Mouse (Mus musculus) erythroid progenitor cell, adult 5-6 weeks (primary cell): ENCODE data around the gene Phf23. TPM values are rescaled to one million over a fixed set of nuclear protein-coding genes. Genes with fewer than 3 reads are reported as not detected.
A peak's percentile ranks its signal among the peaks of the same experiment; 100 is the strongest.

Source experiments
- ATAC-seq: replicated peaks from 2 replicates; pipeline ENCODE4 v1.8.0; 2016; ENCODE audit warnings: moderate number of reproducible peaks, mild to moderate bottlenecking, moderate TSS enrichment, inconsistent platforms; ENCODE audit not compliant: poor library complexity, low FRiP score, severe bottlenecking
- total RNA-seq, 2 experiments: library from RNA; stranded (forward) in 1 of 2; stranded (reverse) in 1 of 2; fragments of 150-400 nt in 1 of 2; fragments of 186-747, 209-891 nt in 1 of 2; gene quantifications; 2 replicates each; pipeline versions ENCODE4 v1.2.3 to v1.2.4; 2015 to 2017; ENCODE audit warnings: low replicate concordance in 2 of 2

Gene Phf23
- total RNA-seq, 2 experiments from 2014 or later, result 21.4 to 22.2 TPM

DNA sequence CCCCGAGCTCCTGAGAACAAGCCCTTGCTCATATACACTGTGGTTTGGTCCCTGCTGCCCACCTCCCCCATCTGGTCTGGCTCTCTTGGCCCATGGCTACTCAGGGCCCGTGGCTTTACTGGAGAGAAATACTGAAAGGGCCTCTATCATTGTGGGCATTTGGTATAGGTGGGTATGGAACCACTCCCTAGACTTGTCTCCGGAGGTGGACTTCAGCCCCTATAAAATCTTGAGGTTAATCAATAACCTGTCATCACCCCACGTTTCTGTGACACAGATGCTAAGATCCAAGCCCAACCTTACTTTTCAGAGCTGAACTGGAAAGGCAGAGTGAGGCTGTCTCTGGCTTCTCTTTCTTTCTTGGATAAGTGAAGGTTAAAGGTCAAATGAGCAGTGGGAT is 26.8 kb upstream of the Phf23 start:
- no peak for ATAC-seq

DNA sequence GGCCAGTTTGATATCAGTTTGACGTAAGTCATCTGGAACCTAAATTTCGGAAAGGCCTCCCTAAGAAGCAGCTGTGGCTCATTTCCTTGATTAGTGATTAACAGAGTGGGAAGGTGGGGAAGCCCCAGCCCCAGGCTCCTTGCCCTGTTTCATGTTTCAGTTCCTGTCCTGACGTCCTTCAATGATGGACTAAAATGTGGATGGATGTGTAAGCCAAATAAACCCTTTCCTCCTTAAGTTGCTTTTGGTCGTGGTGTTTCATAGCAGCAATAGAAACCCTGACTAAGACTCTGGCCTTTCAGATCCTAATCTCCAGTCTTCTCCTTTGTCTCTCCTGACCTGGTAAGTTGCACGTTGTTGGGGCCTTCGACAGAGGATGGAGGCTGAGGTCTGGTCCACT is 25.4 kb upstream of the Phf23 start:
- no peak for ATAC-seq

DNA sequence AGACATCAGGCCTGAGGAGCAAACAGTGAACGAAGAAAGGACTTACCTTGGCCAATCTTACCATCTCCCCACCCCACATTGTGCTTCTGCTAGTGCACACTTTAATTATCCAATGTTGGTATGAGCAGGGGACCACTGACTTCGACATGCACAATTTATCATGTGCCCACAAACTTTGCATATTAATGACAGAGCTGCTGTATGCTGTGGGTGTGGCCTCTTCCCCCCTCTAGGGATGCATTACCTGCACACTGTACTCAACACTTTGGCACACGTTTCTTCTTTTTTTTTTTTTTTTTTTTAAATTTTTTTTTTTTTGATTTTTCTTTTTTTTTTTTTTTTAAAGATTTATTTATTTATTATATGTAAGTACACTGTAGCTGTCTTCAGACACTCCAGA is 24.8 kb upstream of the Phf23 start:
- ATAC-seq, result no peak

DNA sequence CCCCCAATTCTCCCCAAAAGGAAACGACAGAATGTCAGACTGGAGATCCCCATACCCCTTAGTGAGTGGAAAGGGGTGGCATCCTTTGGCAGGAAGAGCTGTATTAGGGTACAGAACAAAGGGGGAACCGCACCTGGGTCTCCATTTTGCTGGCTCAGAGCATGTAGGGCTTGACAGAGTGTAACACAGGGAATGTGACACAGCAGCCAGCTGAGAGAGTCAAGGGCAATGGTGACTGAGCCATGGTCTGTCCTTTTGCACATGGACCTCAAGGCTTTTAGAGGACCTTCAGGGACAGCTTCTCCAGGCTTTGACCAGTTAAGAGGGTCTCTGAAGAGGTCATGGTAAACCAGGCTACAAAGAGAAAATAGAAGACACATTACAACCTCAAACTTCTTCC is 20.7 kb upstream of the Phf23 start:
- ATAC-seq, result no peak

DNA sequence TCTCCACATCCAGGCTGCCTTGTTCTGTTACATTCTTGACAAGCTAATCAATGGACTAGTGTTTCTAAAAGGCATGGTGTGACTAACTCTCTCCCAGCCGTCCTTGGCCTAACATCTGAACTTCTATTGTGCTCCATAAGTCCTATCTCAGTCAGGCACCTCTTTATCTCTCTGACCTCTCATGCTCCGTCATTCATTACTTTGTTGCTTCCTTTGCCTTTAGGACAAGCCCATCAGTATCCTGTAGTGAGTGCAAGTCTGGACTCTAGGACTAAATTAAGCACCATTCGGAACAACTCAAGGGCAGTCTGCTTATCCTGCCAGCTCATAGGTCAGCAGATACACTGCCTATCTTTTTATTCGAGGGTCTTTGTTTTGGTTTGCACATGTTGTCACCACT is 19.3 kb upstream of the Phf23 start:
- ATAC-seq, result no peak

DNA sequence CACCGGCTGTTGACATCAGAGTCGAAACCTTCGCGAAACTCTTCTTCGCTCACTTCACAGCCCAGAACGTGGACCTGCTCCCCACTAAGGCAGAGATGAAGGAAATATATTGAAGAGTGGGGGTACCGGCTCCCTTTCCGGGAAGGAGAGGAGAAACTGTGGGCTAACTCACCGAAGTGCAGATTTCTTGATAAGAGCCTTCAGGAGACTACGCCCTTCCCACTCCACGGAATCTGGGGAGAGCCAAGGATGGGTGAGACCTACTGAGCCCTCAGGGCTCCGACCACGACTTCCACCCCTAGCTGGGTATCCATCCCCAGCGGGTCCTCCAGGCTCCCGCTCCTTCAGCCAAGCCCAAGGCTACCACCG is 15.8 kb upstream of the Phf23 start:
- peak; percentile 70 for ATAC-seq

DNA sequence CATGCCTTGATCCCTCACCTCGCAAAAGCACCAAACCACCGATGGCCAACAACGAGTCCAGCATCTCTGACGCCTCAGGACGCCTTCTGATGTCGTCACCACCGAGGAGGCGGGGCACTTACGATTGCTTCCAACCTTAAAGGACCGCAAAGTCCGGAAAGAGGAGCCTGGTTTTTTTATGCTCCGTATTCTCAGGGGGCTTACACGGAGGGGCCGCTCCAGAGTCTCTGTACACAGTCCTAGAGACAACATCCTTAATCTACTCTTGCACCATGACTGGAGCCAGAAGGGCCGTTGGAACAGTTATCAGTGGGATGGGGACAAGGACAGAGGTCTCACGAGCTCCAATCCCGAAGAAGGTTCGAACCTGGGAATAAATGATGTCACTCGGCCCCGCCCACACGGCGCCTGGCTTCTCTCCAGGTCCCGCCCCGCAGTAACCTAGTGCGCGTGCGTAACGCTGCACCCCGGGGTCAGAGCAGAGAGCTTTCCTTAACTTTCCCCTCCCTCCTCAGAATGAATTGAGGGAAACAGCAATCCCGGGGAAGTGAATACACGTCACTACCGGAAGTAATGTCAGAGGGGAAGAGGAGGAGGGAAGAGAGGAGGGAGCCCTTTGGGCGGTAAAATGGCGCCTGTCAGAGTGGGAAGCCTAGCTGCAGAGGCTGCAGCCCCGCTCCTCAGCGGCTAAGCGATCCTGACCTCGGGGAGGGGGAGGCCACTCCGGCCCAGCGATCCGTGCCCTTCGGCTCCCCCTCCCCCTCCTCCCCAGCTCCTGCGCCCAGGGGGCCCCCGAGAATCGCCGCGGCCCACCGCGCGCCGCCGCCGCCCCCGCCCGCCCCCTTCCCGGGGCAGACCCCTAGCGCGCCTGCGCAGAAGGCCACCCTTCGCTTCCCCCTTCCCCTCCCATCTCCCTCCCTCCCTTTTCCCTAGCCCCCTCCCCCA is 15.1 kb upstream of the Phf23 start:
- peak; percentile 86 for ATAC-seq

DNA sequence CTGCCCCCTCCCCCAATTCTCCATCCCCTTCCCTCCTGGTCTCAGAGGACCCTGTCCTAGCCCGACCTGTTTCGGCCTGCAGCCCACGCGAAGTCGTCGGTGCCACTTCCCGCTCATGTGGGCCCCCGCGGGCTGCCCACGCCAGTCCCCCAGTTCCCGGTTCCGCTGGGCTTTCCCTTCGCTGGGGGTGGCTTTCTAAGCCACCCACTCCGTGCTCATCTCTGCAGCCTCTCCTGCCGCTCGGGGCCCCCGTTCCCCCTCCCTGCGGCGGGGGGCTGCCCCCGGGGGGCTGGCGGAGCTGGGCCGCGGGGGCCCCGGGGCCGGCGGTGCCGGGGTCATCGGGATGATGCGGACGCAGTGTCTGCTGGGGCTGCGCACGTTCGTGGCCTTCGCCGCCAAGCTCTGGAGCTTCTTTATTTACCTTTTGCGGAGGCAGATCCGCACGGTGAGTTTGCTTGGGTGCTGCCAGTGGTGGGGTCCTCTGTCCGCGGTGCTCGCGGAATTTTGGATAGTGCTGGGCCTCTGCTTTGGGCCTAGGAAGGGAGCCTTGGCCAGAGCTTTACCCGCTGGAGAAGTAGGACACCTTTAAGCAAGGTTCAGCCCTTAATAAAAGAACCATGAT is 14.3 kb upstream of the Phf23 start, which contains the start of gene Ctdnep1:
Gene Ctdnep1, plus strand, starts transcription at position 16 of the 622 bp plus-strand sequence.
- no peak for ATAC-seq

DNA sequence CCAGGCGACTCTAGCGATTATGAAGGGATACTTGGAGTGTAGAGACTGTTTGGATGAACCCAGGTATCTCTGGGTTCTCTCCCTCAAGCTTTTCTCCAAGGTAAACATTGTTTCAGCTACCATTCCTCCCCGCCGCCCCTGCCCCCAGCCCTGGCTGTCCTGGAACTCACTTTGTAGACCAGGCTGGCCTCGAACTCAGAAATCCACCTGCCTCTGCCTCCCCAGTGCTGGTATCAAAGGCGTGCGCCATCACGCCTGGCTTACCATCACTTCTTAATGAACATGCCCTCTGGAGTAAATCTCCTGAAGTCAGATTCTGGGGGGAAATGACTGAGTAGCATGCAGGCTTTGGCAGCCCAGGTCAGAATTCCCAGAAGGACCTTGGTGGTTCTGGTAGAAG is 13.4 kb upstream of the Phf23 start, which contains the start of gene Elp5:
Gene Elp5, minus strand, starts transcription at position 293 of the 400 bp plus-strand sequence.
- no peak for ATAC-seq

DNA sequence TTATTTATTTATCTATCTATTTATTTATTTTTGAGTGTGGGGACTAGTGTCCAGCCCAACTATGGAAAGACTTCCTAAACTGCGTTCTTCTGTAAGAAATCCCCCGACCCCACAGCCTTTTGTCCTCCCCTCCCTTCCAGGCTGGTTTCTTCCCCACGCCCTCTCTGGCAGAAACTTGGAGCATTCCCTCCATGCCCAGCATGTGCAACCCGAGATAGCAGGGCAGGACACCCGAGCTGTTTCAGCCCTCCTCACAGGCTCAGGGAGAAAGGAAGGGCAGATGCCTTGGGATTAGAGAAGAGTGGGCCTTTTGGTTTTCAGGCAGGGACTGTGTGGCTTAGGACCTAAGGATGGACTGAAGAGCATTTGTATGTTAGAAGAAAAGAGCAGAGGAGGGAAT is 12.7 kb upstream of the Phf23 start:
- 0 out of 2 replicates have a peak, but pooled peaks have one; percentile 9 for ATAC-seq

DNA sequence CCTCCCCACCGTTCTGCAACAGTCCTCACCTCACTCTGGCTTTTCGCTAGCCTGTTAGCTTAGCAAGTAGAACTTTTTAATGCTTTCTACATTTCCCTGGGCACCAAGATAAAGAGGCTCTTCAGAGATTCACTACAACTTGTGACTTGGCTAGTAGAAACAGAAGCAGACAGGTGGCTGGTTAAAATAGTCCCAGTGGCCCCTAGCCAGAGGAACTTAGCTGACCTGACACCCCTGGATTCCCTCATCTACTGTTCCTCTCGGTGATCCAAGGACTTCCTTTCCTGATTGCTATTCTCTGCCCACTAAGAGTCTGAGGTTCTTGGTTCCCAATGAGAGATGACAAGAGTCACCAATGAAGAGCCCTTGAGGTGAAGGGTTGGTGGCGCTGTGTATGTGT is 12.2 kb upstream of the Phf23 start:
- no peak for ATAC-seq

DNA sequence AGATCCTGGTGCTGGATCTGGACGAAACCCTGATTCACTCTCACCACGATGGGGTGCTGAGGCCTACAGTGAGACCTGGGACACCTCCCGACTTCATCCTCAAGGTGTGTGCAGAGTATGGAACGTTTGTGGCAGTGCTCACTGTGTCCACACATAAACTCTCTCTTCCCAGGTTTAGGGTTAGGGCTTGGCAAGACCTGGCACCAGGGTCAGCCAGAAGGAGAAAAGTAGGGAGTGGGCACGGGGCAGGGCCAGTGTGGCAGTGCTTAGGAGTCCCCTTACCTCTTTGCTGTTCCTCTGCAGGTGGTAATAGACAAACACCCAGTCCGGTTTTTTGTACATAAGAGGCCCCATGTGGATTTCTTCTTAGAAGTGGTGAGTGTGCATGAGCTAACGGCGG is 11.1 kb upstream of the Phf23 start:
- no peak for ATAC-seq

DNA sequence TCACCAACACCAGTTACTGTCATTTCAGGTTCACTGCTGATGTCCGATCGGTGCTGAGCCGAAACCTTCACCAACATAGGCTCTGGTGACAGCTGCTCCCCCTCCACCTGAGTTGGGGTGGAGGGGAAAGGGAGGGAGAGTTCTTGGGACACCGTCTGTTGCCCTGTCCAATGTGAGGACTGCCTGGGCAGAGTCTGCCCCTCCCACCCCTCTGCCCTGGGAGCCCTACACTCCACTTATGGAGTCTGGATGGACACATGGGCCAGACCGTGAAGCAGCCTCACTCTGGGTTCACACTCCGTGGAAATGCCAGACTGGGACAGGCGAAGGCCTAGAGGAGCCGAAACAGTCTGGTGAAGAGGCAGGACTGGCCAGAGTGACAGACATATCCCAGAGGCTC is 5.6 kb upstream of the Phf23 start:
- ATAC-seq, result no peak

DNA sequence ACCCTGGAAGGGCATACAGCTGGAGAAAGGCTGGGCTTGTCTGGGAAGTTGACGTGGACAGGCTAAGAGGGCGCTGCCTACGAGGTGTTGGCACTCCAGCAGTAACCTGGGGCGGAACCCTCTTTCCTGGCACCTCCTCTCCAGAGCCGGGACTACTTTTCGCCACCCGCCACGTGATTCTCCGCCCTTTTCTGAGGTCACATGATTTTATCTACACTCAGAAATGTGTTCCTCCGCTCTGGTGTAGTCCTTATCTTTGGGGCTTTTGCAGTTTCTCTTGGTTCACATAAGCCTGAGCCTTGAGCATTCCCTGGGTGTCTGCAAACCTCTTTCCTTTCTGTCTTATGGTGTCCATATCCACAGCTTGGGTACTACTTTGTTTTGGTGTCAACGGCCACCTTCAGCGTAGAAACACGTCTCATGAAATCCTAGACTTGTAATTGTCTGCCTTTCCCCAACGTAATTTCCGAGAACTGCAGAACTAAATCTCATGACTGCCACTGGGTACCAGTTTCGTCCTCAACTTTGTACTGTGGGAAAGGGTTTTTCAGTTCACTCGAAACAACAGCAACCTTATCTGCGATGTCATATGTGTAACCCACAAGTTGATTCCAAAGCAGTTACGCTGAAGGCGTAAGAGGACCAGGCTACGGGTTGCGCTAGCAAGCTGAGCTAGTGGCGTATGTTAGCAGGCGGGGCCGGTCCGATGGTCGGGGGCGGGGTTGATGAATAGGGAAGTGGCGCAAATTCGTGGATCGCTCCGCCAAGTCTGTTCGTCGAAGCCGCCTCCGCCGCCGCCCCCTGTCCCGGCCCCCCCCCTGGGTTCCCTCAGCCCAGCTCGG is 4.5 kb upstream of the Phf23 start, which contains the start of gene Gabarap:
Gene Gabarap, plus strand, starts transcription at position 294 of the 842 bp plus-strand sequence.
- peak; percentile 75 for ATAC-seq

DNA sequence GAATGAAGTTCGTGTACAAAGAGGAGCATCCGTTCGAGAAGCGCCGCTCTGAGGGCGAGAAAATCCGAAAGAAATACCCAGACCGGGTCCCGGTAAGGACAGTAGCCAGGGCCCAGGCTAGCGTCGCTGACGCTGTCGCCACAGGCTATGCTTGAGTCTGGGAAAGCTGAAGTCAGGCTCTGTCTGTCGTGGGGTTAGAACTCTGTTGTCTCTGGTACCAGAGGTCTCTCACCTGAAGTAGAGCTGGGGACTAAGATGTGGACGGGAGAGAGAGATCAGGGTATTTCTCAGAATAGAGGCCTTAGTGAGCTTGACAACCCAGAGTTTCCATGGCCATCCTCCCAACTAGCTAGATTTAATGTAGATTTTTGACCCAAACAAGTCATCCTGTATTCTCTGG is 3.9 kb upstream of the Phf23 start:
- ATAC-seq, result no peak

DNA sequence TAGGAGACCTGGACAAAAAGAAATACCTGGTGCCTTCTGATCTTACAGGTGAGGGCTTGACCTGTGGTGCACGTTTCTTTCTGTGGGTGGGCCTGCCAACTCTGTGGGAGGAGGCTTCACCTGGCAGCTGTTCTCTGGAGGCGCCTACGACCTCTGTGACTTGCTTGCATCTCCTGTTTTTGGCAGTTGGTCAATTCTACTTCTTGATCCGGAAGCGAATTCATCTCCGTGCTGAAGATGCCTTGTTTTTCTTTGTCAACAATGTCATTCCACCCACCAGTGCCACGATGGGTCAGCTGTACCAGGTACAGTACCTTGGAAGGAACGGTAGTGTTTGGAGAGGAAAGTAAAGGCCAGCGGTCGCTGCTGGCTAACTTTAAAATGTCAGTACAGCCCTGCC is 3.2 kb upstream of the Phf23 start:
- no peak for ATAC-seq

DNA sequence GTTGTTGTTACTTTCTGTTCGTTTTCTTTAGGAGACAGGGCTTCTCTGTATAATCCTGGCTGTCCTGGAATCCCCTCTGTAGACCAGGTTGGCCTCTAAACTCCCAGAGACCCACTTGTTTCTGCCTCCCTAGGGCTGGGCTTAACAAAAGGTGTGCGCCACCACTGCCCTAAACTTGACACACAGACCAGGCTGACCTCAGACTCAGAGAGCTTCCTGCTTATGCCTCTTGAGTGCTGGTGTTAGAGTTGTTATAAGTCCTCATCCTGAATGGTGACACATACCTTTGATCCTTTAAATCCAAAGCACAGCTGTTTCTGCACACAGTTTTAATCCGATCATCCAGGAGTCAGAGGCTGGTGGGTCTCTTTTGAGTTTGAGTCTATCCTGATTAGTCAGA is 2.6 kb upstream of the Phf23 start:
- ATAC-seq, result no peak

DNA sequence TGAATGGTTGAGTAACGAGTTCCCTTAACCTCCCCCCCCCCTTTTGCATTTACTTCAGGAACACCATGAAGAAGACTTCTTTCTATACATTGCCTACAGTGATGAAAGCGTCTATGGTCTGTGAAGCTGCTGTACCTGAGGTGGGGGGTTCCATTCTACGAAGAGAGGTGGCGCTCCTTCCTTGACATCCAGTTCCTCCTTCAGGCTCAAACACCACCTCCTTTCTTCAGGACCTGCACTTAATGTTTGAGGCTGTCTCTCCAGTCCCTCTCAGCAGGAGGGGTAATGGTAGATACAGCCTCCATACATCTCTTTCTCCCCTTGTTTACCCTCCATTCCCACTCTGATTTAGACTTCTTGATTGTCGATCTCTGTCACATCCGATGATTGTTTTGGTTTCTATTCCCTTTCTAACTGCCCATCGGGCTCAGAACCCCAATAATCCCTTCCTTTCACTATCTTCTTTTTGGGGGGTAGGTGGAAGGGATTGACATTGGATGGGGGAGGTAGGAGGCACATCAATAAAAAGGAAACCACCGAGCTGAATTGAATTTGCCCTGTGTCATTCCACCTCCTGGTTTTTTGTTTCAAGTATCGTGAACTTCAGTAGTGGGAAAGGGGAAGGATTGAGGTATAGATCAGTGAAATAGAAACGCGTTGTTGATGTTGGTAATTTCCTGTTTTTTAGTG is 1.0 kb upstream of the Phf23 start:
- no peak for ATAC-seq

DNA sequence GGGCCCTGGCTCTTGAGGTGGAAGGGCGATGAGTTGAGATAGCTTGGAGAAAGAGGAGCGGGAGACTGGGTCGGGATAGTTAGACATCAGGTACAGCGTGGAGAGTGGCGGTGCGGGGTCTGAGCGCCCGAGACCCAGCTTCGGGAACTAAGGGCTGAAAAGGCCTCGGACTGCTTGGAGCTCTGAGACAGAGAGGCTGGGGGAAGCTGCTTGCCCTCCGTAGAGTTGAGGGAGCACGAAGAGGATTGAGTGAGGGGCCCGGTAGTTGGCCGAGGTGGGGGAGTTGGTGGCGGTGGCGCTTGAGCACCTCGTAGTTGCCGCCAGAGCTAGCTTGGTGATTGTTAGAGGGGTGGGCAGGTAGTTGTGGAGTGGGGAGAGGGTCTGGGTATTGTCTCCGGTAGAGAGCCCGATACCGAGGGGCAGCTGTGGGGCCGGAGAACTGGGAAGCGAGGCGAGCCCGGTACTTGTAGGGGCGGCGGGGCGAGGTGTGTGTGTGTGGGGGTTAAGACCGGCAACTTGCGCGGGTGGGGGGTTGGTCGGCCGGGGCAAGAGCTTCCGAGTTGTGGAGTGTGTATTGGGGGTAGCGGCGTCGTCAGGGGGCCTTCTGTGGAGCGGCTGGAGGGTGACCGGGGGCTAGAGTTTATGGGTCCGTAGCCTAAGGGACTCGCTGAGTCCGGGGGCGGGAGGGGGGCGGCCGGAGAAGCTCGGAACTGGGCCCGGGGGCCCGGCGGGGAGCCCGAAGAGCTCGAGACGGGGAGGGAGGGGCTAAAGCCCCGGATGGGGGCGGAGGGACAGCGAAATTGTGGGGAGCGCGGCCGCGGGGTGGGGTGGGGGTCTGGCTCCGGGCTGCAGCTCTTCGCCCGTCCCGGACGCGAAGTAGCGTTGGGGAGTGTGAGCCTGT is 834 bp downstream of the Phf23 start:
- no peak for ATAC-seq
